Comparison of ENCODE assay signal across 19 mouse cellular contexts in genomic region chr1:191466261-191466660, GRCm38 (mm10).
DNase-seq lines count a peak whose midpoint lies in the region; TF ChIP-seq lines count a peak whose summit lies in the region.
"Had no signal": no experiment of that assay in that cellular context is flagged by ENCODE, and none has a peak within 500 bp of the region (broad histone marks: within the 10 kb centered on the region; RNA-seq: fewer than 3 reads in every experiment).

No protein-coding gene starts in this region.

- H3K27ac ChIP-seq in layer of hippocampus, adult 2 months: peak overlapping the region; percentile 71; the same call in 1 of the 2 replicates
- H3K27ac ChIP-seq: embryonic facial prominence, embryonic 12.5 days; embryonic facial prominence, embryonic 15.5 days; gastrocnemius, adult 2 months; hindbrain, embryonic 14.5 days had no signal

- no peak for TF ChIP-seq CTCF in layer of hippocampus, adult 2 months (conservative IDR thresholded peaks at IDR 0.05)

- H3K4me3 ChIP-seq in layer of hippocampus, adult 2 months: no peak overlapping the region
- H3K4me3 ChIP-seq: embryonic facial prominence, embryonic 12.5 days; embryonic facial prominence, embryonic 15.5 days; gastrocnemius, adult 2 months had no signal

- DNase-seq in layer of hippocampus, adult 2 months (ENCODE audit: low spot score in 2 of 2): no peak
- DNase-seq in layer of hippocampus, adult 18-20 months (ENCODE audit: low spot score in 2 of 2): no peak
- DNase-seq in thymus, postnatal 10 days (ENCODE audit: low spot score in 2 of 2): peak; percentile 41 to 50
- no peak for DNase-seq in thymus, adult 18-20 months
- peak; percentile 39 for DNase-seq in thymus, postnatal 25 days
- DNase-seq in lung, postnatal 14 days: no peak
- no peak for DNase-seq in kidney, adult 9 months
- DNase-seq: cerebellum, adult 11 months; cerebellum, adult 2 months; cerebellum, adult 9-11 months; cerebellum, postnatal 25 days; forebrain, postnatal 0 days; gastrocnemius, adult 2 months; gastrocnemius, postnatal 14 days; heart, adult 11 months; heart, postnatal 4 days had no signal

Comparison
In these comparisons a context has a peak if more than half of its experiments do, and no peak if none do; other contexts are left out.
1. DNase-seq: peak in thymus, postnatal 10 days (2 of 2) and thymus, postnatal 25 days (single experiment); none in layer of hippocampus, adult 2 months (0 of 2), layer of hippocampus, adult 18-20 months (0 of 2), thymus, adult 18-20 months (0 of 2), lung, postnatal 14 days (single experiment) and kidney, adult 9 months (single experiment).